Mouse (Mus musculus): ENCODE measurements around the gene Comp. TPM values are rescaled to one million over a fixed set of nuclear protein-coding genes. Genes with fewer than 3 reads are reported as not detected.

Gene Comp
- polyA plus RNA-seq (2015; fragmentation: Nextera tagmentation; extraction: Ambion mirVana), result 0.15 and 0.42 TPM in 2 replicates

DNA sequence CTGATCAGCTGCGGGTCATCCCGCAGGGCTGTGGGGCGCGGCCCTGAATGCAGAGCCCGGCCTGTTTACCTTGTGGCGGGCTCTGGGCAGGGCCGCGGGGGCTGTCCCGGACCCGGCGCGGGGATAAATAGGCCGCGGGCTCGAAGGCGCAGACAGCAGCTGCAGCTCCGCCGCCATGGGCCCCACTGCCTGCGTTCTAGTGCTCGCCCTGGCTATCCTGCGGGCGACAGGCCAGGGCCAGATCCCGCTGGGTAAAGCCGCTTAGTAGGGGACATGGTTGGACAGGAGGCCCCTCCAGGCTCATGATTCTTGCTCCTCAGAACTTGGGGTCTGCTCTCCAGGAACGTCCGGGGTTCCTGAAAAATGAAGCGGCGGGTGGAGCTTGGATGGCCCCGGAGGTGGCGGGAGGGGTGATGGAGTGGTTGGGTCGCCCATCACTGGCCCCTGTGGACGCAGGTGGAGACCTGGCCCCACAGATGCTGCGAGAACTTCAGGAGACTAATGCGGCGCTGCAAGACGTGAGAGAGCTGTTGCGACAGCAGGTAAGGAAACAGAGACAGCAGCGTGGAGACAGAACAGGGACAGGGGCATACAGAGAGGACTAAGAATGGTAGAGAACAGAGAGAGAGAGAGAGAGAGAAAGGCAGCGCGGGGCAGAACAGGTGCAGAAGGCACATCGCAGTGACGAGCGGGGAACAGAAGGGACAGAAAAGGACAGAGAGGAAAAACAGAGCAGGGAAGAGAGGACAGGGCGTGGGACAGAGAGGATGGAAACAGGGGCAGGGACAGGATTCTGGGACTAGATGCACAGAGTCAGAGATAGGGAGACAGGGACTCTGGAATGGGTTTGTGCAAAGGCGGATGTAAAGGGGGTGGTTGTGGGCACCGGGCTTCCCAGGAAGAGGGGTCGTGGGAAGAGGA lies at the start of gene Comp:
Comp (plus strand) TSS at position 162 of the 921 bp plus-strand sequence.
- Histone ChIP-seq H3K9ac (ENCODE audit: low read length) (peak within 1 kb of the TSS; percentile 23; the same call in 1 of the 2 replicates), H3K27ac (replicated peaks) (no peak within 1 kb of the TSS), H3K4me1 (replicated peaks; ENCODE audit: control insufficient read depth, insufficient read depth) (0 out of 2 replicates have a peak, but pooled peaks cover 4% of the 10 kb centered on the region), H3K27me3 (ENCODE audit: control insufficient read depth, insufficient read depth, low read length) (peaks cover 23% of the 10 kb centered on the region), H3K36me3 (ENCODE audit: control insufficient read depth, insufficient read depth, low read length) (no peaks in the 10 kb centered on the region), H3K4me3 (ENCODE audit: low read depth, low read length) (peak within 1 kb of the TSS; percentile 42), H3K4me2 (replicated peaks; ENCODE audit: low read depth) (peak within 1 kb of the TSS; percentile 54), H3K9me3 (ENCODE audit: control insufficient read depth, low read length) (no peaks in the 10 kb centered on the region)
- WGBS, result 4% methylated on average over 47 of the region's 47 CpGs
- DNase-seq (ENCODE audit: low spot score) (no peak), ATAC-seq (ENCODE audit: low FRiP score, low TSS enrichment) (no peak)
- TF ChIP-seq EP300 (optimal IDR thresholded peaks at IDR 0.05) (no peak), CTCF (IDR thresholded peaks at IDR 0.05; ENCODE audit: low read depth) (no peak)

DNA sequence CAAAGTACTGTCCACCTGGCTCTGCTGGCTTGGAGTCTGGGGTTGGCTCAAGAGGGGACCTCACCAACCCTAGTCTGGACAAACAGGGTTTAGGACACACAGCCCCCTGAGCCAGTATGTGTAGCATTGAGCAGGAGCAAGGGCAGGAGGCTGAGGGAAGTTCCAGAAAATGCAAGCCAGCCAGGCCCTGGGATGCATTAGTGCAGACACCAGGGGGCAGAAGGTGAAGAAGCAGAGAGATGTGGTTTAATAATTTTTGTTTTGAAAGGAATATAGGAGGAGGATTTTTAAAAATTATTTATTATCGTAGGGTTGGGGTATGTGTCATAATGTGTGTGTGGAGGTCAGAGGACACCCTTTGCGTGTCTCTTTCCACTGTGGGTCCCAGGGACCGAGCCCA lies 49.6 kb upstream of the Comp start:
- ATAC-seq (ENCODE audit: low FRiP score, low TSS enrichment) (no peak), DNase-seq (ENCODE audit: low spot score) (no peak)
- H3K36me3 ChIP-seq (ENCODE audit: control insufficient read depth, insufficient read depth, low read length), result no peaks in the 10 kb centered on the region; the same call in 1 of the 2 replicates
- TF ChIP-seq EP300 (optimal IDR thresholded peaks at IDR 0.05) (no peak), CTCF (IDR thresholded peaks at IDR 0.05; ENCODE audit: low read depth) (peak; percentile 32)
- H3K27ac ChIP-seq (replicated peaks), result no peak overlapping the region
- H3K4me3 ChIP-seq (ENCODE audit: low read depth, low read length), result no peak overlapping the region
- no peak overlapping the region for H3K4me2 ChIP-seq (replicated peaks; ENCODE audit: low read depth)
- H3K27me3 ChIP-seq (ENCODE audit: control insufficient read depth, insufficient read depth, low read length), result no peaks in the 10 kb centered on the region
- H3K9ac ChIP-seq (ENCODE audit: low read length), result no peak overlapping the region
- no peaks in the 10 kb centered on the region for H3K4me1 ChIP-seq (replicated peaks; ENCODE audit: control insufficient read depth, insufficient read depth)
- 85% methylated on average over 3 of the region's 3 CpGs for WGBS
- H3K9me3 ChIP-seq (ENCODE audit: control insufficient read depth, low read length), result no peaks in the 10 kb centered on the region

DNA sequence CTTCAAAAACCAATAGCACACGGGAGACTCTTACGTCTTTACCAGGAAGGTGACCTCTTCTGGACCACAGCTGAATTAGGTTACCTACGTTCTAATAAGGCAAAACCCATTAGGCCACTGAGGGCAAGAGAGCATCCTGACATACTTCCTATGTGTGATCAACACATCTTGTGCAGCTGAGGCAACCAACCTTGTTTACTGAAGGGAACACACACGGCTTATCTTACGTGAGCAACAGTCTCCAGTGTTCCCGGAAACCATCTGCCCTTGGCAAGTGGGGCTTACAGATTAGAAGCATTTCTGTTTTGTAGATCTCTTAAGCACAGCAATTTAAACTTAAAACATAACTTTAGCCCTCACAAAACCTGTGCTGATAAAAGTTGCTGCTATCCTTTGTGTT lies 45.8 kb upstream of the Comp start:
- Histone ChIP-seq H3K9ac (ENCODE audit: low read length) (no peak overlapping the region), H3K27me3 (ENCODE audit: control insufficient read depth, insufficient read depth, low read length) (no peaks in the 10 kb centered on the region), H3K4me3 (ENCODE audit: low read depth, low read length) (no peak overlapping the region), H3K4me1 (replicated peaks; ENCODE audit: control insufficient read depth, insufficient read depth) (no peaks in the 10 kb centered on the region), H3K27ac (replicated peaks) (no peak overlapping the region), H3K9me3 (ENCODE audit: control insufficient read depth, low read length) (no peaks in the 10 kb centered on the region), H3K4me2 (replicated peaks; ENCODE audit: low read depth) (no peak overlapping the region), H3K36me3 (ENCODE audit: control insufficient read depth, insufficient read depth, low read length) (peaks cover 4% of the 10 kb centered on the region)
- ATAC-seq (ENCODE audit: low FRiP score, low TSS enrichment), result no peak
- no peak for TF ChIP-seq CTCF (IDR thresholded peaks at IDR 0.05; ENCODE audit: low read depth)
- TF ChIP-seq EP300 (optimal IDR thresholded peaks at IDR 0.05), result no peak
- DNase-seq (ENCODE audit: low spot score), result no peak
- WGBS, result 87% methylated on average over 6 of the region's 6 CpGs

DNA sequence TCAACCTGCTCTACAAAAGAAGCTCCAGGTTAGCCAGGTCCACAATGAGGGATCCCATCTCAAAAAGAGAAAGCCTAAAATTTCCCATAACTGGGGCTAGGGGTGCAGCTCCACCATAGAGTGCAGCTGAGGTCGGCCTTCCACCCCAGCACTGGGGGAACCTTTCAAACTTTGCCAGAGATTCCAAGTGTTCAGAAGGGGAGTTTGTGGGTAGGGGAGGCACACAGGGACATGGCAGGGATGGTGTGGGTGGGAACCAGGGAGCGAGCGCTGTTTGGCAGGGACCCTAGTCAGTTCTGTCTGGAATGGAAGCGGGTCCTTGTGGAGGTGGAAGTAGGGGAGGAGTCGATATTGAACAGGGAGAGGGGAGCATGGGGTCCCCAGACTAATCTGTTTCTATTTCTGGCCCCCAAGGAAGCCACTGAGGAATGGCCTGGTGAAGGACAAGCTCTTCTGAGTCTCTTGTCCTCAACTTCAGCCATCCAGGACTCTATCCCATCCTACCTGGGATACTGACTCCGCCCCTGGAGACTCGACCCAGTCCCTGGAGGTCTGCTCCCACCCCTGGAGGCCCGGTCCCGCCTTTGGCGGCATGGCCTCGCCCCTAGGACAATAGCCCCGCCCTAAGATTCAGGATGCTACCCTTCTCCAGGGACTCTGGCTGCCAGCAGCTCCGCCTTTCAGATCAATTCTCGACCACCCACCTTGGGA lies 44.1 kb upstream of the Comp start, which contains the start of gene Gdf1:
Gdf1 (plus strand) TSS at position 694 of the 711 bp plus-strand sequence.
- TF ChIP-seq EP300 (optimal IDR thresholded peaks at IDR 0.05), result no peak
- TF ChIP-seq CTCF (IDR thresholded peaks at IDR 0.05; ENCODE audit: low read depth), result no peak
- ATAC-seq (ENCODE audit: low FRiP score, low TSS enrichment), result no peak
- Histone ChIP-seq H3K9me3 (ENCODE audit: control insufficient read depth, low read length) (no peaks in the 10 kb centered on the region), H3K27me3 (ENCODE audit: control insufficient read depth, insufficient read depth, low read length) (no peaks in the 10 kb centered on the region), H3K4me3 (ENCODE audit: low read depth, low read length) (no peak within 1 kb of the TSS), H3K4me2 (replicated peaks; ENCODE audit: low read depth) (no peak within 1 kb of the TSS), H3K4me1 (replicated peaks; ENCODE audit: control insufficient read depth, insufficient read depth) (no peaks in the 10 kb centered on the region), H3K9ac (ENCODE audit: low read length) (no peak within 1 kb of the TSS), H3K36me3 (ENCODE audit: control insufficient read depth, insufficient read depth, low read length) (peaks cover 20% of the 10 kb centered on the region), H3K27ac (replicated peaks) (no peak within 1 kb of the TSS)
- 31% methylated on average over 14 of the region's 14 CpGs for WGBS
- no peak for DNase-seq (ENCODE audit: low spot score)

DNA sequence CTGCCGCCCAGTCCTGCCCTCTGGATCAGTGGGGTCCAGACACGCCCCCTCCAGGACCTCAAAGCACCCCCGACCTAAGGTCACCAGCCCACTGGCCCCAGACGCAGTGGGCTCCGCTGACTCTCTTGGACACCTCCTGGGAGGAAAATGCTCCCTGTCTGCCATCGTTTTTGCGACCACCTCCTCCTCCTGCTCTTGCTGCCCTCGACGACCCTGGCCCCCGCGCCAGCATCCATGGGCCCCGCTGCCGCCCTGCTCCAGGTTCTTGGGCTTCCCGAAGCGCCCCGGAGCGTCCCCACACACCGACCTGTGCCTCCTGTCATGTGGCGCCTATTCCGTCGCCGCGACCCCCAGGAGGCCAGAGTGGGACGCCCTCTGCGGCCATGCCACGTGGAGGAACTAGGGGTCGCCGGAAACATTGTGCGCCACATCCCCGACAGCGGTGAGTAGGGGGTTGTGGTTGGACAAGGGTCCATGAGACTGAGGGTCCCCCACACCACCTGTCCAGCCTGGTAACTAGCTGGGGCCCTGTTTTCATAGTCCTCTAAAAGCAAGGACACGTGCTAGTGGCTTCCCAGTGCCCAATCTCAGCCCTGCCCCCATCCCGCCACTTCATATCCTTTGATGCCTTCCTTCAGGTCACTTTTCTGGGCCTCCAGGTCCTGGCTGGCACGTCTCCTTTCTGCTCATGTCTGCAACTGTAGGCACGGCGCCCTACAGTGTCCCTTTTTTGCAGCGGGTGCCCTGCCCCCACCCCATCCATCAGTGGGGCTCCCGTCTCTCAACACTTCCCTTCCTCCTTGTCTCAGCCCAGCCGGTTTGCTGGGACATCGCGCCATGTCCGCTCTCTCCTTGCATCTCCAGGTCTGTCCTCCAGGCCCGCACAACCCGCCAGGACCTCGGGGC lies 43.3 kb upstream of the Comp start:
- DNase-seq (ENCODE audit: low spot score), result no peak
- H3K9ac ChIP-seq (ENCODE audit: low read length), result no peak overlapping the region
- H3K36me3 ChIP-seq (ENCODE audit: control insufficient read depth, insufficient read depth, low read length), result peaks cover 23% of the 10 kb centered on the region
- no peak overlapping the region for H3K4me3 ChIP-seq (ENCODE audit: low read depth, low read length)
- no peak overlapping the region for H3K27ac ChIP-seq (replicated peaks)
- H3K9me3 ChIP-seq (ENCODE audit: control insufficient read depth, low read length), result no peaks in the 10 kb centered on the region
- TF ChIP-seq CTCF (IDR thresholded peaks at IDR 0.05; ENCODE audit: low read depth) (no peak), EP300 (optimal IDR thresholded peaks at IDR 0.05) (no peak)
- no peaks in the 10 kb centered on the region for H3K27me3 ChIP-seq (ENCODE audit: control insufficient read depth, insufficient read depth, low read length)
- H3K4me2 ChIP-seq (replicated peaks; ENCODE audit: low read depth), result no peak overlapping the region
- no peaks in the 10 kb centered on the region for H3K4me1 ChIP-seq (replicated peaks; ENCODE audit: control insufficient read depth, insufficient read depth)
- ATAC-seq (ENCODE audit: low FRiP score, low TSS enrichment), result peak; percentile 11; the same call in 1 of the 2 replicates
- 22% methylated on average over 45 of the region's 45 CpGs for WGBS
